Mouse (Mus musculus): ENCODE measurements around the gene Olfr787. TPM values are rescaled to one million over a fixed set of nuclear protein-coding genes. Genes with fewer than 3 reads are reported as not detected.

Olfr787 gene
- polyA plus RNA-seq (2014; fragmentation: Nextera tagmentation; extraction: Ambion mirVana), result not detected in 2 replicates

GRCm38 (mm10) chr10:129461562-129461961, at the start of gene Olfr787:
TSS of gene Olfr787 (plus strand) at chr10:129461862.
- no peak within 1 kb of the TSS for H3K4me2 ChIP-seq (ENCODE audit: low read depth, low read length)
- no peaks in the 10 kb centered on the region for H3K27me3 ChIP-seq (ENCODE audit: control insufficient read depth, insufficient read depth, low read length)
- no peaks in the 10 kb centered on the region for H3K4me1 ChIP-seq (ENCODE audit: control insufficient read depth, insufficient read depth, low read length)
- H3K9me3 ChIP-seq (replicated peaks; ENCODE audit: control insufficient read depth, low read length), result no peaks in the 10 kb centered on the region
- DNase-seq (ENCODE audit: low spot score), result no peak
- H3K9ac ChIP-seq (replicated peaks; ENCODE audit: low read length), result no peak within 1 kb of the TSS
- WGBS, result 80% methylated on average over 3 of the region's 3 CpGs
- H3K4me3 ChIP-seq (ENCODE audit: low read depth, low read length), result no peak within 1 kb of the TSS
- no peaks in the 10 kb centered on the region for H3K36me3 ChIP-seq (replicated peaks; ENCODE audit: control insufficient read depth, insufficient read depth, low read depth, low read length)
- no peak within 1 kb of the TSS for H3K27ac ChIP-seq (replicated peaks; ENCODE audit: low read depth, low read length)
- ATAC-seq (replicated peaks; ENCODE audit: insufficient number of reproducible peaks, low FRiP score, low TSS enrichment, low read depth), result no peak

GRCm38 (mm10) chr10:129427006-129427405, 34.7 kb upstream of the Olfr787 start, which contains the start of gene Olfr786:
TSS of gene Olfr786 (plus strand) at chr10:129427306.
- no peaks in the 10 kb centered on the region for H3K9me3 ChIP-seq (replicated peaks; ENCODE audit: control insufficient read depth, low read length)
- H3K9ac ChIP-seq (replicated peaks; ENCODE audit: low read length), result no peak within 1 kb of the TSS
- H3K4me3 ChIP-seq (ENCODE audit: low read depth, low read length), result no peak within 1 kb of the TSS
- H3K27me3 ChIP-seq (ENCODE audit: control insufficient read depth, insufficient read depth, low read length), result no peaks in the 10 kb centered on the region
- no peak within 1 kb of the TSS for H3K27ac ChIP-seq (replicated peaks; ENCODE audit: low read depth, low read length)
- no peak within 1 kb of the TSS for H3K4me2 ChIP-seq (ENCODE audit: low read depth, low read length)
- no peak for DNase-seq (ENCODE audit: low spot score)
- H3K36me3 ChIP-seq (replicated peaks; ENCODE audit: control insufficient read depth, insufficient read depth, low read depth, low read length), result no peaks in the 10 kb centered on the region
- no peaks in the 10 kb centered on the region for H3K4me1 ChIP-seq (ENCODE audit: control insufficient read depth, insufficient read depth, low read length)
- no peak for ATAC-seq (replicated peaks; ENCODE audit: insufficient number of reproducible peaks, low FRiP score, low TSS enrichment, low read depth)

- Histone ChIP-seq H3K9me3 (replicated peaks; ENCODE audit: control insufficient read depth, low read length) (no peaks in the 10 kb centered on the region), H3K27me3 (ENCODE audit: control insufficient read depth, insufficient read depth, low read length) (no peaks in the 10 kb centered on the region), H3K27ac (replicated peaks; ENCODE audit: low read depth, low read length) (no peak within 1 kb of the TSS), H3K9ac (replicated peaks; ENCODE audit: low read length) (no peak within 1 kb of the TSS), H3K4me2 (ENCODE audit: low read depth, low read length) (no peak within 1 kb of the TSS), H3K36me3 (replicated peaks; ENCODE audit: control insufficient read depth, insufficient read depth, low read depth, low read length) (no peaks in the 10 kb centered on the region), H3K4me1 (ENCODE audit: control insufficient read depth, insufficient read depth, low read length) (no peaks in the 10 kb centered on the region), H3K4me3 (ENCODE audit: low read depth, low read length) (no peak within 1 kb of the TSS)
- DNase-seq (ENCODE audit: low spot score) (no peak), ATAC-seq (replicated peaks; ENCODE audit: insufficient number of reproducible peaks, low FRiP score, low TSS enrichment, low read depth) (no peak)
These were observed 9.0 kb downstream of the Olfr787 start, which contains the start of gene Olfr788 for GRCm38 (mm10) chr10:129470698-129471097. TSS of gene Olfr788 (plus strand) at chr10:129470998.

GRCm38 (mm10) chr10:129473256-129473655, 11.6 kb downstream of the Olfr787 start:
- 66% methylated on average over 2 of the region's 2 CpGs for WGBS
- H3K27me3 ChIP-seq (ENCODE audit: control insufficient read depth, insufficient read depth, low read length), result no peaks in the 10 kb centered on the region
- no peaks in the 10 kb centered on the region for H3K9me3 ChIP-seq (replicated peaks; ENCODE audit: control insufficient read depth, low read length)
- no peak for ATAC-seq (replicated peaks; ENCODE audit: insufficient number of reproducible peaks, low FRiP score, low TSS enrichment, low read depth)
- no peak overlapping the region for H3K4me2 ChIP-seq (ENCODE audit: low read depth, low read length)
- no peak for DNase-seq (ENCODE audit: low spot score)
- H3K4me3 ChIP-seq (ENCODE audit: low read depth, low read length), result no peak overlapping the region
- H3K4me1 ChIP-seq (ENCODE audit: control insufficient read depth, insufficient read depth, low read length), result no peaks in the 10 kb centered on the region
- no peak overlapping the region for H3K9ac ChIP-seq (replicated peaks; ENCODE audit: low read length)
- no peaks in the 10 kb centered on the region for H3K36me3 ChIP-seq (replicated peaks; ENCODE audit: control insufficient read depth, insufficient read depth, low read depth, low read length)
- no peak overlapping the region for H3K27ac ChIP-seq (replicated peaks; ENCODE audit: low read depth, low read length)

GRCm38 (mm10) chr10:129473723-129474122, 12.1 kb downstream of the Olfr787 start:
- H3K36me3 ChIP-seq (replicated peaks; ENCODE audit: control insufficient read depth, insufficient read depth, low read depth, low read length), result no peaks in the 10 kb centered on the region
- no peak overlapping the region for H3K4me2 ChIP-seq (ENCODE audit: low read depth, low read length)
- ATAC-seq (replicated peaks; ENCODE audit: insufficient number of reproducible peaks, low FRiP score, low TSS enrichment, low read depth) (no peak), DNase-seq (ENCODE audit: low spot score) (no peak)
- H3K9ac ChIP-seq (replicated peaks; ENCODE audit: low read length), result no peak overlapping the region
- H3K27ac ChIP-seq (replicated peaks; ENCODE audit: low read depth, low read length), result no peak overlapping the region
- H3K4me3 ChIP-seq (ENCODE audit: low read depth, low read length), result no peak overlapping the region
- H3K9me3 ChIP-seq (replicated peaks; ENCODE audit: control insufficient read depth, low read length), result no peaks in the 10 kb centered on the region
- no peaks in the 10 kb centered on the region for H3K27me3 ChIP-seq (ENCODE audit: control insufficient read depth, insufficient read depth, low read length)
- no peaks in the 10 kb centered on the region for H3K4me1 ChIP-seq (ENCODE audit: control insufficient read depth, insufficient read depth, low read length)

- H3K4me1 ChIP-seq (ENCODE audit: control insufficient read depth, insufficient read depth, low read length), result no peaks in the 10 kb centered on the region
- DNase-seq (ENCODE audit: low spot score) (no peak), ATAC-seq (replicated peaks; ENCODE audit: insufficient number of reproducible peaks, low FRiP score, low TSS enrichment, low read depth) (no peak)
- H3K9me3 ChIP-seq (replicated peaks; ENCODE audit: control insufficient read depth, low read length), result no peaks in the 10 kb centered on the region
- no peak within 1 kb of the TSS for H3K9ac ChIP-seq (replicated peaks; ENCODE audit: low read length)
- no peak within 1 kb of the TSS for H3K27ac ChIP-seq (replicated peaks; ENCODE audit: low read depth, low read length)
- WGBS, result 73% methylated on average over 2 of the region's 2 CpGs
- H3K4me2 ChIP-seq (ENCODE audit: low read depth, low read length), result no peak within 1 kb of the TSS
- H3K36me3 ChIP-seq (replicated peaks; ENCODE audit: control insufficient read depth, insufficient read depth, low read depth, low read length), result no peaks in the 10 kb centered on the region
- no peak within 1 kb of the TSS for H3K4me3 ChIP-seq (ENCODE audit: low read depth, low read length)
- H3K27me3 ChIP-seq (ENCODE audit: control insufficient read depth, insufficient read depth, low read length), result no peaks in the 10 kb centered on the region
These were observed 22.8 kb downstream of the Olfr787 start, which contains the start of gene Olfr789 for GRCm38 (mm10) chr10:129484452-129484851. TSS of gene Olfr789 (plus strand) at chr10:129484752.

GRCm38 (mm10) chr10:129490101-129490500, 28.4 kb downstream of the Olfr787 start:
- Histone ChIP-seq H3K27ac (replicated peaks; ENCODE audit: low read depth, low read length) (no peak overlapping the region), H3K9me3 (replicated peaks; ENCODE audit: control insufficient read depth, low read length) (no peaks in the 10 kb centered on the region), H3K9ac (replicated peaks; ENCODE audit: low read length) (no peak overlapping the region), H3K4me3 (ENCODE audit: low read depth, low read length) (no peak overlapping the region), H3K27me3 (ENCODE audit: control insufficient read depth, insufficient read depth, low read length) (no peaks in the 10 kb centered on the region), H3K36me3 (replicated peaks; ENCODE audit: control insufficient read depth, insufficient read depth, low read depth, low read length) (no peaks in the 10 kb centered on the region), H3K4me2 (ENCODE audit: low read depth, low read length) (no peak overlapping the region), H3K4me1 (ENCODE audit: control insufficient read depth, insufficient read depth, low read length) (no peaks in the 10 kb centered on the region)
- 72% methylated on average over 2 of the region's 2 CpGs for WGBS
- no peak for ATAC-seq (replicated peaks; ENCODE audit: insufficient number of reproducible peaks, low FRiP score, low TSS enrichment, low read depth)
- DNase-seq (ENCODE audit: low spot score), result no peak

GRCm38 (mm10) chr10:129498192-129498591, 36.5 kb downstream of the Olfr787 start, which contains the start of gene Olfr790:
TSS of gene Olfr790 (plus strand) at chr10:129498492.
- Histone ChIP-seq H3K4me3 (ENCODE audit: low read depth, low read length) (no peak within 1 kb of the TSS), H3K27ac (replicated peaks; ENCODE audit: low read depth, low read length) (no peak within 1 kb of the TSS), H3K9me3 (replicated peaks; ENCODE audit: control insufficient read depth, low read length) (no peaks in the 10 kb centered on the region), H3K4me2 (ENCODE audit: low read depth, low read length) (no peak within 1 kb of the TSS), H3K27me3 (ENCODE audit: control insufficient read depth, insufficient read depth, low read length) (no peaks in the 10 kb centered on the region), H3K9ac (replicated peaks; ENCODE audit: low read length) (no peak within 1 kb of the TSS), H3K4me1 (ENCODE audit: control insufficient read depth, insufficient read depth, low read length) (no peaks in the 10 kb centered on the region), H3K36me3 (replicated peaks; ENCODE audit: control insufficient read depth, insufficient read depth, low read depth, low read length) (no peaks in the 10 kb centered on the region)
- no peak for ATAC-seq (replicated peaks; ENCODE audit: insufficient number of reproducible peaks, low FRiP score, low TSS enrichment, low read depth)
- DNase-seq (ENCODE audit: low spot score), result no peak

Data from embryonic facial prominence, embryonic 11.5 days (tissue).